Mouse (Mus musculus) liver, postnatal 0 days (tissue): ENCODE measurements around the gene C530008M17Rik. TPM values are rescaled to one million over a fixed set of nuclear protein-coding genes. Genes with fewer than 3 reads are reported as not detected.
A peak's percentile ranks its signal among the peaks of the same experiment; 100 is the strongest.

Experiments
- ATAC-seq: fragments of 200-750 bp; cut with Nextera tagmentation; 2 replicates; pipeline ENCODE4 v1.8.0; 2017; ENCODE audit warnings: mild to moderate bottlenecking, moderate library complexity
- DNase-seq: peaks from one replicate; pipeline ENCODE4 v3.0.0-alpha.2; 2016
- H3K27ac ChIP-seq: fragments of 300-500 bp; sonication (generic); 2 replicates; pipeline ENCODE4 v1.5.1; 2014; ENCODE audit warnings: antibody characterized with exemption, moderate library complexity, mild to moderate bottlenecking, low read depth
- H3K27me3 ChIP-seq: fragments of 300-500 bp; sonication (generic); 2 replicates; pipeline ENCODE4 v1.6.1; 2014; ENCODE audit warnings: low read length, control low read depth, mixed read lengths; ENCODE audit not compliant: insufficient read depth
- H3K36me3 ChIP-seq: fragments of 300-500 bp; sonication (generic); replicated peaks from 2 replicates; pipeline ENCODE4 v1.6.1; 2014; ENCODE audit warnings: mild to moderate bottlenecking, control low read depth, low read length, moderate library complexity, mixed read lengths; ENCODE audit not compliant: insufficient read depth
- H3K4me1 ChIP-seq: fragments of 300-500 bp; sonication (generic); 2 replicates; pipeline ENCODE4 v1.6.1; 2014; ENCODE audit warnings: antibody characterized with exemption, mild to moderate bottlenecking, control low read depth; ENCODE audit not compliant: insufficient read depth
- H3K4me2 ChIP-seq: fragments of 300-500 bp; sonication (generic); 2 replicates; pipeline ENCODE4 v1.6.1; 2014; ENCODE audit warnings: low read depth, mild to moderate bottlenecking, low read length, moderate library complexity, mixed read lengths
- H3K4me3 ChIP-seq: fragments of 300-500 bp; sonication (generic); 2 replicates; pipeline ENCODE4 v1.5.1; 2014; ENCODE audit warnings: low read depth, low read length
- H3K9ac ChIP-seq: fragments of 300-500 bp; sonication (generic); replicated peaks from 2 replicates; pipeline ENCODE4 v1.6.1; 2014; ENCODE audit warnings: mild to moderate bottlenecking, moderate library complexity
- H3K9me3 ChIP-seq: fragments of 300-500 bp; sonication (generic); 2 replicates; pipeline ENCODE4 v1.6.1; 2016; ENCODE audit warnings: mild to moderate bottlenecking, control low read depth, low read length, mixed read lengths
- CTCF ChIP-seq: sonication (generic); IDR thresholded peaks from 2 replicates; pipeline ENCODE4 v1.5.1; 2016; ENCODE audit warnings: antibody characterized with exemption, low read depth
- EP300 ChIP-seq: IDR thresholded peaks from 2 replicates; pipeline ENCODE4 v1.6.1; 2016; ENCODE audit warnings: antibody characterized with exemption, low read depth, mild to moderate bottlenecking
- WGBS: fragments of 180-500 bp; shearing (Covaris S2); extraction: QIAGEN DNeasy Blood & Tissue Kit; methylation state at CpG from one replicate; pipeline ENCODE4 v1.1.7; 2014; ENCODE audit not compliant: insufficient replicate concordance; 5-methylcytosine and 5-hydroxymethylcytosine counted together
- polyA plus RNA-seq: library from polyadenylated mRNA; unstranded; fragments of >200 nt; fragmentation: Nextera tagmentation; extraction: Ambion mirVana; gene quantifications from 2 replicates; pipeline ENCODE4 v1.2.1, GENCODE M21; 2015

C530008M17Rik gene
- polyA plus RNA-seq, 1 experiment from 2014 or later = 3.9 TPM

DNA sequence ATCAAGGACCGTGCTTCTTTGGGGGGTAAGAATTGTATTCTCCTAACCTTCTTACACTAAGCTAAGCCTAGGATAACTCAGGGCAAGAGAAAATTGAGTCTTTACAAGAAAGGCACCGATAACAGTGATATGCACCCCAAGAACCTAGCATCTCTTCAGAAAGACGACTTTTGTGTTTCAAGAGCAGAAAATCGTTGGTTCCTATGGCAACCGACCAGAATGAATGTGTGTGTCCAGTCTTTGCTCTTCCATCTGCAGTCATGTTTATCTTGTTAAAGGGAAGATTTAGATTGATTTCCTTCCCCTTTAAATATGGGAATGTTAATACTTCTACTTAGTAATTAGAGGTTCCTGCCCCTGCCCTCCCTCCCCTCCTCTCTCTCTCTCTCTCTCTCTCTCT is 27.1 kb downstream of the C530008M17Rik start:
- Histone ChIP-seq H3K4me3 (no peak overlapping the region), H3K4me2 (no peak overlapping the region), H3K9ac (no peak overlapping the region), H3K9me3 (no peaks in the 10 kb centered on the region), H3K4me1 (peaks cover 15% of the 10 kb centered on the region), H3K27ac (no peak overlapping the region), H3K27me3 (no peaks in the 10 kb centered on the region), H3K36me3 (no peaks in the 10 kb centered on the region)
- ATAC-seq = no peak
- WGBS = 84% methylated on average over 5 of the region's 5 CpGs
- no peak for DNase-seq
- TF ChIP-seq CTCF (no peak), EP300 (no peak)

DNA sequence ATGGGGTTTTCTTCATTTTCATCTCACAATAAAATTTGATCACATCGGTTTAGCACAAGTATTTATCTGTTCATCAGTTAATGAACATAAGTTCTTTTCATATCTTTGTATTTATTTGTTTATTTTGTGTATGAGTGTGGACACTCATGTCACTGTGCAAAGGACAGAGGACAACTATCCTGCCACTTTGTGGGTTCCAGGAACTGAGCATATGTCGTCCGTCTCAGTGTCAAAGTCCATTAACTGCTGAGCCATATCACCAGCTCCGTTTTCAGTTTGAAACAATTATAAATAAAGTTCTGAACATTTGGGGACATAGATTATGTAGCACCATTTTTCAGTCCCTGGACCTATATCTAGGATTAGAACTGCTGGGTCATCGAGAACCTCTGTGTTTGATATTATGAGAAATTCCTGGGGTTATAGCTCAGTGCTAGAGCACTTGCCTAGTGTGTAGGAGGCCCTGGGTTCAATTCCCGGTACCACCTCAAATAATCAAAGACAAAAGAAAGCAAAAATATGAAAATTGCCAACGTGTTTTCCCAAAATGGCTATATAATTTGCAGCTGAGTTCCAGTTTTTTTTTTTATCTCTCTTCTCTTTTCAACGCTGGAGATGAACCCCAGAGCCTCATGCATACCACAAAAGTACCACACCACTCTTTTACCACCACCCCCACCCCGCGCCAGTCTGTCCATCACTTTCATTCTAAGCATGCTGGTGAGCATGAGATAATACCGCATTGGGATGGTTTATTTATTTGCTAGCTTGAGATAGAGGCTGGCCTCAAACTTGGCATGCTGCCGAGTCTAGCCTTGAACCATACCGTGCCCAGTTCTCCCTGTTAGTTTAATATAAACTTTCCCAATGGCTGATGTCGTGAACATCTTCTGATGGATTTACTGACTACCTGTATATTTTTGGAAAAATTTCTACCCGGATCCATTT is 28.6 kb downstream of the C530008M17Rik start:
- no peak overlapping the region for H3K9ac ChIP-seq
- H3K36me3 ChIP-seq = no peaks in the 10 kb centered on the region
- H3K4me3 ChIP-seq = no peak overlapping the region
- TF ChIP-seq CTCF (no peak), EP300 (peak; percentile 92)
- H3K9me3 ChIP-seq = no peaks in the 10 kb centered on the region
- peak; percentile 93 for ATAC-seq
- 49% methylated on average over 15 of the region's 15 CpGs for WGBS
- peak overlapping the region; percentile 66 for H3K27ac ChIP-seq
- peaks cover 15% of the 10 kb centered on the region for H3K4me1 ChIP-seq
- DNase-seq = peak; percentile 77
- peak overlapping the region; percentile 44 for H3K4me2 ChIP-seq
- no peaks in the 10 kb centered on the region for H3K27me3 ChIP-seq

DNA sequence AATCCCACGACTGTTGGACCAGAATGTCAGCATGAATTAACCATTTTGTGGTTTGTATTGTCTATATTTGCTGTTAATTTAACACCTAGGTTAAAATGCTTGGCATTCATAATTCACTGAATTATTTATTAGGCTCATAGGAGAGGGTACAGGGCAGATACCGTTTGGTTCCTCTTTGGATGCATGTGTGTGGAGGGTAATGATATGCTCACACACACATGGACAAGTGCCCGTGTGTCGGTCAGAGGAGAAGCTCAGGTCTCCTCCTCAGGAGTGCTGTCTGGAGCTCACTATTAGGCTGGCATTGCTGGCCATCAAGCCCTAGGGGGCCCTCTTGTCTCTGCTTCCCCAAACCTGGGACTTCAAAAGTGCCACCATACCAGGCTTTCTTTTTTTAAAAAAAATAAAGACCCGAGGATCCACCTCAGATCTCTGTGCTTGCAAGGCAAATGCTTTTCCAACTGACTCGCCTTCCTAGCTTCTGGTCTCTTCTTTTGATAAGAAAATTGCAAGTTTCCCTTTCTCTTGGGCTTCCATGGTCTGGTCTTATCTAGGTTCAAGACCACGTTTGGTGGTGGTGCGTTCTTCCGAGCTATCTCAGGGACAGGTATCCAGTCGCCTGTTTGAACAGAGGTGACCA is 31.8 kb downstream of the C530008M17Rik start:
- Histone ChIP-seq H3K9me3 (no peaks in the 10 kb centered on the region), H3K36me3 (no peaks in the 10 kb centered on the region), H3K9ac (no peak overlapping the region), H3K27me3 (no peaks in the 10 kb centered on the region), H3K27ac (peak overlapping the region; percentile 46; the same call in 1 of the 2 replicates), H3K4me3 (no peak overlapping the region), H3K4me2 (peak overlapping the region; percentile 34), H3K4me1 (peaks cover 13% of the 10 kb centered on the region)
- ATAC-seq (no peak), DNase-seq (no peak)
- peak; percentile 30 for TF ChIP-seq CTCF
- TF ChIP-seq EP300 = no peak
- 47% methylated on average over 10 of the region's 10 CpGs for WGBS

DNA sequence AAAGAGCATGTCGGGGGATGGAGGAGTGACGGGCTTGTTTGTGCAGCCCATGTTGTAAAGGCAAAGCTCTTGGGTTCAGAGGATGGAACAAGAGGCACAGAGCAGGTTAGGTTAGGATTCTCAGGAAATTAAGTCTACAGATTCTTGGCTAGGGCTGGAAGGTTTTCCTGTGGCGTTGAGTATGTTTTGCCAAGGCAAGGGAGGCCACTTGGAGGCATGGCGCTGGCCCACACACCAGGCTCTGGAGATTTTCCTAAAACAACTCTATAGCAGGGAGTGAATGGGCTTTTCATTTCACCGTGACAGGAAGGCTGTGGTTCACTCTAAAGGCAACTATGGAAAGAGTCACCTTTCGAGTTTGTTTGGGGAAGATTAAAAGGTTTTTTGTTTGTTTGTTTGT is 32.3 kb downstream of the C530008M17Rik start:
- ATAC-seq (no peak), DNase-seq (no peak)
- no peak overlapping the region for H3K4me3 ChIP-seq
- peaks cover 13% of the 10 kb centered on the region for H3K4me1 ChIP-seq
- no peak overlapping the region for H3K9ac ChIP-seq
- 78% methylated on average over 6 of the region's 6 CpGs for WGBS
- H3K4me2 ChIP-seq = peak overlapping the region; percentile 34; the same call in 1 of the 2 replicates
- H3K27me3 ChIP-seq = no peaks in the 10 kb centered on the region
- no peaks in the 10 kb centered on the region for H3K9me3 ChIP-seq
- 0 out of 2 replicates have a peak overlapping the region, but pooled peaks have one; percentile 46 for H3K27ac ChIP-seq
- H3K36me3 ChIP-seq = no peaks in the 10 kb centered on the region
- no peak for TF ChIP-seq CTCF
- no peak for TF ChIP-seq EP300

DNA sequence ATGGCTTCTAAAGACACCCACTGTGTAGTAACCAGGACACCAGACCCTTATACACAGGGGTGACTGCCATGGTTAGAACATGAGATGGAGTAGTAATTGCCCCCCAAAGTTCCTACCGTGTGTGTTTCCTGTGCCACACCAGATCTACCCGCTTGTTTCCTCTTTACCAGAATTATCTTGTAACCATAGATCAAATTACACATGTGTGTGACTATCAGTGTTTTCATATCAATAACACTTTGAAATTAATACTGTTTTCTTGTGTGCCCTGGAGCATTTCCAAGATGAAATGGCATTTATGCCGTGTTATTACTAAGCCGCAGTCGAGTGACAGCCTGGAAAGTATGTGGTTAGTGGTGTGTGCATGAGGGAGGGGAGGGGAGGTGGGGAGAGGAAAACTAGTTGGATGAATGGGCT is 33.9 kb downstream of the C530008M17Rik start:
- Histone ChIP-seq H3K27me3 (no peaks in the 10 kb centered on the region), H3K9me3 (no peaks in the 10 kb centered on the region), H3K27ac (no peak overlapping the region), H3K4me2 (no peak overlapping the region), H3K4me3 (no peak overlapping the region), H3K9ac (no peak overlapping the region), H3K36me3 (no peaks in the 10 kb centered on the region), H3K4me1 (peaks cover 13% of the 10 kb centered on the region)
- TF ChIP-seq EP300 (no peak), CTCF (no peak)
- 35% methylated on average over 5 of the region's 5 CpGs for WGBS
- DNase-seq (no peak), ATAC-seq (no peak)

DNA sequence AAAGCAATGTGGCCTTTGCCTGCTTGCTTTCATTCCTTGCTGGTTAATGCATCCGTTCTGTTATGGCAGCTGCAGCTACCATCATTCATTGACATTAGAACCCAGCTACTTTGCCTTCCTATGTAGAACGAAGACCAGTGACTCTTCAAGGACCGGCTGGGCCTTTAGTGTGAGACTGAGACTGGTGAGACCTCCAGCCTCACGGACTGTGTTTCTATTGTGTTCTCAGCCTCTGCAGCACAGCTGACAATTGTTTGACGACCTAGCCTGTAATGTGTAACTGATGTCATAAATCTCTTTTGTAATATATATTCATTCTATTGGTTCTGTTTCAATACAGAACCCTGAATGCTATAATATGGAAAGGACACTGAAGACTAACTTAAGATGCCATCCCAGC is 34.9 kb downstream of the C530008M17Rik start:
- Histone ChIP-seq H3K9ac (no peak overlapping the region), H3K36me3 (no peaks in the 10 kb centered on the region), H3K9me3 (no peaks in the 10 kb centered on the region), H3K4me1 (peaks cover 10% of the 10 kb centered on the region), H3K27me3 (no peaks in the 10 kb centered on the region), H3K4me3 (no peak overlapping the region), H3K4me2 (no peak overlapping the region), H3K27ac (no peak overlapping the region)
- DNase-seq (no peak), ATAC-seq (no peak)
- 91% methylated on average over 5 of the region's 5 CpGs for WGBS
- TF ChIP-seq CTCF (no peak), EP300 (no peak)
